Mouse (Mus musculus) ZHBTc4 (cell line): Measurements from ENCODE around the gene Otud7b.
"Not testable (repeated sequence)": the region's sequence is repeated elsewhere in the genome, so short reads cannot be mapped to it uniquely, and the experiment has no call there.

Source experiments
- DNase-seq: peaks from one replicate; pipeline ENCODE4 v3.0.0-alpha.2; 2011; ENCODE audit warnings: low read depth, low spot score

Gene Otud7b

DNA sequence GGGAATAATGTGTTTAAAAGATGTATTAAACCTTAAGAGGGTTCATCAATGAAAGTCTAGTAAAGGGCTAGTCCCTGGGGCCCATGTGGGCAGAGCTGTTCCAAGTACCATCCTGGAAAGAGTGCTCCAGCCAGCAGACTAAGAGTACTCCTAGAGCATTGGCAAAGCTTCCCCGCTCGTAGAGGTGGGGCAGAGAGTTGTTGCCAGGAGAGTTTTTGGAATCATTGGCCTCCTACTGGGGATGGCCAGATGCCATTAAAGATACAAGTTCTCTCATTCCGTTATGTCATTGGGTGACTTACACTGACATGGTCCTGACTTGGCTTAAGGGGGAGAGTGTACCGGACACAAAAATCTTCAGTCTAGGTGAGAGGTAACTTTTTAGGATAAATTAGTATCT is 75.2 kb downstream of the Otud7b start:
- no peak for DNase-seq

- peak; percentile 48 for DNase-seq
Measured at GRCm38 (mm10) chr3:96180727-96181477, 76.6 kb downstream of the Otud7b start, which contains the start of gene Sv2a. Sv2a (plus strand) TSS chr3:96181151.

DNA sequence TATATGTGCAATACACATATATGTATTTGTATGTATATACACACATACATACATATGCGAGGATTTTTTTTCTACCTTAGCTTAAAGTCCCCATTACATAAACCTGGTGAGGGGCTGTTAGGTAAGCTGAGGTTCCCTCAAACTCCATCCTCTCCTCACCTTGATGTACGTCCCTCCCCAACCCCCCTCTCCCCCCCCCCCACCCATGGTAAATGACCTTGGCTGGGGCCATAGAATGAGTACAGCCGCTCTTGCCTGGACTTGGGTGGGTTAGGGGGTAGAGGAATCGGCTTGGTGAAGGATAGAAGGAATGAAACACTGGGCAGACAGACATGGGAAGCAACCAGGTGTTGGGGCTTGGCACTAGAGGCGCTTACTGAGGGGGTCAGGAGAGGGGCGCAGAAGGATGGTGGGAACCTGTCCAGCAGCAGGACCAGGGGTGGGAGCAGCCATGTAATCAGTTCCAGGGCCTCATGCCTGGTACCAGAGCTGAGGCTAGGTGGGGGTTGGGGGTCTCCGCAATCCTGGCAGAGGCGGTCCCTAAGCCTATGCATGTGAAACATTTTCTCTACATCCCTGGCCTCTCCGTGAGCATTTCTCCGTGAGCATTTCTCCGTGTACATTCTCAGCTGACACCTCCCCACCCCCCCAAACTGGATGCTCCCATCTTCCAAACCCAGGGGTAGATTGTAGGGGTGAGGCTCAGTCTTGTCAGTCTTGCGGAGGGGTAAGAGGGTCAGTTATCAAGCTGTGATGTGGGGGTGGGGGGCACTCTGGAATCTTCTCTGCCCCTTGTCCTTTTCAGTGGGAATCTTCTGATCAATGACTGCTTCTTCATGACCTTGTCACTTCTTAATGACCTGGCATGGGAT is 77.4 kb downstream of the Otud7b start:
- no peak for DNase-seq

GRCm38 (mm10) chr3:96182382-96182776 is 78.1 kb downstream of the Otud7b start:
- DNase-seq = no peak

GRCm38 (mm10) chr3:96192977-96193376 is 88.7 kb downstream of the Otud7b start:
- no peak for DNase-seq

GRCm38 (mm10) chr3:96194966-96195365 is 90.6 kb downstream of the Otud7b start:
- no peak for DNase-seq

GRCm38 (mm10) chr3:96195616-96196313 is 91.4 kb downstream of the Otud7b start:
- DNase-seq = no peak

DNA sequence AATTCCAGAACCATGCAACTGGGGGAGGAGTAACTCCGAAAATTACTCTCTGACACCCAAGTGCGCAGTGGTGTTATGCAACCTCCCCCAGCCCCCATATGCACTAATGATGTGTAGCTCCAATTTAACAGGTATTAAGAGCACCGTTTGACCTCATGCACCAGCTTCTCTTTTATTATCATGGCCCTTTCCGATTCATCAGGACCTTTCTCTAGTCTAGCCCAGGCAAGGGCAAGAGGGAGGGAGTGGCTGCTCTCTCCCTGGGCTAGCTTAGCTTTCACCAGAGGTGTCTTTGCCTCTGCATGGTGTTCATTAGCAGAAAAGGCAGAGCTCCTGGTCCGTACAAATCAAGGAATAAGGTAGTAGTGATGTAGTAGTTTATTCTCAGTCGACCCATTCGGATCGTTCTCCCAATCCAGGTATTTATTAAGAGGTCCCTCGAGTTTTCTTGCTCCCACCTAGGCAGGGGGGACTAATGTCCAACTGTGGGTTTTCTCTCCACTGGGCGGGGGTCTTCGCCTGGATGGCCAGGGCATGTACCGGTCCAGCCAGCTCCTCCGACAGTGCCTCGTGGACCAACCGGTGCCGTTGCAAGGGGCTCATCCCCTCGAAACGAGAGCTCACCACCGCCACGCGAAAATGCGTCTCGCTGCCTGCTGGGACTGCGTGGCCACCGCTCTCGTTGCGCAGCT is 92.3 kb downstream of the Otud7b start:
- no peak for DNase-seq

GRCm38 (mm10) chr3:96197129-96197749 is 92.9 kb downstream of the Otud7b start:
- peak; percentile 93 for DNase-seq

DNA sequence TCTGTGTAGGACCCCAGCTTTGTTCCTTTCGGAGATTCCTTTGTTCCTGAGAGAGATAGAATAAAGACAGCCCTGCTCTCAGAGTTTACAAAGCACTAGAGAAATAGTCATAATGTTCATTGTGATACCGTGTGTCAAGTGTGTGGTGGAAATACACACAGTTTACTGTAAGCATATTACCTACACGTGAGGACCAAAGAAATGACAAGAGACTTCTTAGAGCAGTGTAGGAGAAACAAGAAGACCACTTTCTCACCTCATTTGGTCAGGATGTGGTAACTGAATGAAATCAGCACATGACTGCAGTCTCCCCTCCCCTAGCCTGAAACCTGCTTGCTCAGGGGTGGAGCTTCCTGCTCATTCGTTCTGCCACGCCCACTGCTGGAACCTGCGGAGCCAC is 93.9 kb downstream of the Otud7b start:
- DNase-seq = peak; percentile 49

GRCm38 (mm10) chr3:96198601-96199251 is 94.4 kb downstream of the Otud7b start:
- not testable (repeated sequence) for DNase-seq

- DNase-seq = no peak
Measured at GRCm38 (mm10) chr3:96199731-96200130, 95.4 kb downstream of the Otud7b start.

GRCm38 (mm10) chr3:96207819-96208218 is 103.5 kb downstream of the Otud7b start:
- DNase-seq = no peak

GRCm38 (mm10) chr3:96209242-96209641 is 104.9 kb downstream of the Otud7b start:
- peak; percentile 52 for DNase-seq
